Mouse (Mus musculus) layer of hippocampus, adult 9-11 months (tissue): ENCODE results near the gene Klhl22.

ENCODE experiments used
- DNase-seq: peaks from one replicate; pipeline ENCODE4 v3.0.0; 2022

Klhl22 gene

DNA sequence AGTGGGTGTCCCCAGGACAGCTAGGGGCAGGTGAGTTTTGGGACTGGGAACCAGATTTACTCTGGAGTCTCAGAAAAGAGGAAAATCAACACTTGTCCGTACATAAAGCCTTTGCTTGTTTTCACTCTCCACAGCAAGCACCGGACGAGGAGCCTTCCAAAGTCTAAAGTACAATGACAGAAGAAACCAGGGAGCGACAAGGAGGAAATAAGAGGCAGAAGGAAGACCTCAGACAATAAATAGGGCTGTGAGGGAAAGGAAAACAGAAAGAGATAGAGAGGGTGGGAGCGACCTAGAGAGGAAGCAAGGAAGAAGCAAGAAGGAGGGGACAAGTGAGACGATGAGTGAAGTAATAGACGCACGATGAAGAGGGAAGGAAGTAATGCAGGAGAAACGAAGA lies 516 bp upstream of the Klhl22 start:
- no peak for DNase-seq

- peak; percentile 16 for DNase-seq
These were observed 449 bp downstream of the Klhl22 start for GRCm38 (mm10) chr16:17759813-17760321.

- DNase-seq = no peak
These were observed 1.2 kb downstream of the Klhl22 start for GRCm38 (mm10) chr16:17760657-17761056.

- no peak for DNase-seq
These were observed 1.7 kb downstream of the Klhl22 start for GRCm38 (mm10) chr16:17761074-17761473.

DNA sequence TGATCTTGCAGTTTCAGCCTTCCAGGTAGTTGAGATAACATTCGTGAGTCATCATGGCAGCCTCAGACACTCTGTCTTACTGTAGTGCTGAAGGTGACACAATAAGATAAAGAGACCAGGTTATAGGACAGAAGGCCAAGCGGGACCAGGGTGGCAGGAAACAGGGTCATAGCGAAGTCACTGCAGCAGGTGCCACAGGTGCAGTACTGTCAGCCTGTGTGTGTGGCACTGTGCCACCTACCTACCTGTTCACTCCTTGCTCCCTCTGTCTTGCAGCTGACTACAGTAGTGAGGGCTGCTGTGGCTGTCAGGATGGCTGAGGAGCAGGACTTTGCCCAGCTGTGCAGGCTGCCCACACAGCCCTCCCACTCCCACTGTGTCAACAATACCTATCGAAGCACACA lies 4.7 kb downstream of the Klhl22 start:
- no peak for DNase-seq

DNA sequence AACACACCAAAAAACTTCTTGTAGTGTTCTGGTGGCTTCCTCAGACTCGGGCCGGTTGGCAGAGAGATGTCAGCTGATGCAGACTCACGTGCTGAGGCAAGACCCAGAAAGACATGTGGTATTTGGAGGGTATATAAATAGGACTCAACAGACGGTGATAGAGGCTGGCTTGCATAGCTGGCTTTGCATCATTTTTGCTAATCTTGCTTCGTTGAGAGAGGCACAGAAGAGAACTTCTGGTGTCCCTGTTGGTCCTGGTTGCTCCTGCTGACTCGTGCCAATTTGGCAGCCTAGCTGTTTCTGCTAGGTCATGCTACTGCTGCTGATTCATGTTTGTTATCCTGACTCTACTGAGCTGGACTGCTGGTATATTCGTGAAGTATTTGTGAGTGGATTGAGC lies 9.4 kb downstream of the Klhl22 start:
- DNase-seq = peak; percentile 76

GRCm38 (mm10) chr16:17771117-17771865 lies 11.9 kb downstream of the Klhl22 start:
- DNase-seq = no peak

DNA sequence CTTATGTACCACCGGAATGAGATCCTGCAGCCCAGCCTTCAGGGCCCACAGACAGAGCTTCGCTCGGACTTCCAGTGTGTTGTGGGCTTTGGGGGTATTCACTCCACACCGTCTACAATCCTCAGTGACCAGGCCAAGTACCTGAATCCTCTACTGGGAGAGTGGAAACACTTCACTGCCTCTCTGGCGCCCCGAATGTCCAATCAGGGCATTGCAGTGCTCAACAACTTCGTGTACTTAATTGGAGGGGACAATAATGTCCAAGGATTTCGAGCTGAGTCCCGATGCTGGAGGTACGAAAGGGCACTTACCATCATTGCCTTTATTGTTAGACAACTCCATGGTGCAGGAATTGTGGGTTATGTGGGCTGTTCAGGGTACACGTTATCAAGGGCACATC lies 17.4 kb downstream of the Klhl22 start:
- DNase-seq = no peak

DNA sequence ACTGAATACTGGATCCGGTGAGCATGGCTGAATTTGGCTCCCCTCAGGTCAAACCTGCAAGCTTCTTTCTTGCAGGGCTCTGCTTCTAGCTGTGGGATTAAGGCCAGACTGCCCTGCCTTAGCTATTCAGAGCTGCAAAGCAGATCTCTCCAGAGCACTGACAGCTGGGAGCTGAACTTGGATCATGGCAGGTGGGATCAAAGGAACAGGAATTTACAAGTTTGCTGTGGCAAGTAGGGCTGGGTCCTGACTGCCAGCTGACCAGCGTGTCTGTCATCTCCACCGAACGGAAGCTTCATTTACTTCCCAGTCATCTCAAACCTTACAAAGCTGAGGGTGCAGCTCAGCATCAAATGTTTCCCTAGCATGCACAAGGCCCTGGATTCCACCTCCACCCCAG lies 18.8 kb downstream of the Klhl22 start:
- no peak for DNase-seq

GRCm38 (mm10) chr16:17779692-17780091 lies 20.3 kb downstream of the Klhl22 start:
- no peak for DNase-seq

- no peak for DNase-seq
These were observed 25.9 kb downstream of the Klhl22 start for GRCm38 (mm10) chr16:17785337-17785736.

DNA sequence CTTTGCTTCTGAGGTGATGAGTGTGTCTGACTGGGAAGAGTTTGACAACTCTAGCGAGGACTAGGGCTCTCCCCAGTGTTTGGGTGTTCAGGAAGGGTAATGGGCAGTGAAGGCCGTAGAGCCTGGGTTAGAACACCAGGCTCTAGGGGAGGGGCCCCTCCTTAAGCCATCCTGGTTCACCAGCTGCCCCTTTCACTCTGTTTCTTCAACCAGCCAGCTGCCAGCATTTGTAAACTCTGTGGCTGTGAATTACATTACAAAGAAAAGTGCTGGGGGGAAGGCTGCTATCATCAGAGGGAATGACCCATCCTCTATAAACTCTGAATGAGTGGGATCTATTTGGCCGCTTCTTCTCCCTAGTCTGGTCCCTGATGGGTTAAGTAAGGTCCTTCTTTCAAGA lies 33.3 kb downstream of the Klhl22 start:
- DNase-seq = no peak

GRCm38 (mm10) chr16:17794047-17794446 lies 34.6 kb downstream of the Klhl22 start:
- peak; percentile 13 for DNase-seq

DNA sequence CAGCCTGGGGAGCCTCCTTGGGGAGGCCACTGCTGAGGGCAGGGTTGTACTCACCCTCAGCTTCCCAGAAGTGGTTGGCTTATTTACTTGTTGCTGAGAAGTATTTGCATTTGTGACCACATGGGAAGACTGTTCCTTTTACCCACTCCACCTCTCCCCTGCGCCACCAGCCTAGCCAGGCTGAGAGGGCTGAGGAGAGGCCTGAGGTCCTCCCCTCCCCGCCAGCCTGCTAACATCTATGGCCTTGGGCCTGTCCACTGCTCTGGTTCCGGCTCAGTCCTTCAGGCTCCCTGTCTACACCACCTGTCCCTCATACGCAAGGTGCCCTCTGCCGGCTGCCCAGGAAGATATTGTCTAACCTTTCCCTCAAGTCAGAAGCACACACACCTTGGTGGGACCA lies 36.2 kb downstream of the Klhl22 start:
- DNase-seq = no peak

GRCm38 (mm10) chr16:17796519-17796918 lies 37.1 kb downstream of the Klhl22 start:
- DNase-seq = no peak

GRCm38 (mm10) chr16:17796971-17797811 lies 37.8 kb downstream of the Klhl22 start, which contains the start of gene Scarf2:
TSS of gene Scarf2 (plus strand) at chr16:17797282.
- DNase-seq = no peak

DNA sequence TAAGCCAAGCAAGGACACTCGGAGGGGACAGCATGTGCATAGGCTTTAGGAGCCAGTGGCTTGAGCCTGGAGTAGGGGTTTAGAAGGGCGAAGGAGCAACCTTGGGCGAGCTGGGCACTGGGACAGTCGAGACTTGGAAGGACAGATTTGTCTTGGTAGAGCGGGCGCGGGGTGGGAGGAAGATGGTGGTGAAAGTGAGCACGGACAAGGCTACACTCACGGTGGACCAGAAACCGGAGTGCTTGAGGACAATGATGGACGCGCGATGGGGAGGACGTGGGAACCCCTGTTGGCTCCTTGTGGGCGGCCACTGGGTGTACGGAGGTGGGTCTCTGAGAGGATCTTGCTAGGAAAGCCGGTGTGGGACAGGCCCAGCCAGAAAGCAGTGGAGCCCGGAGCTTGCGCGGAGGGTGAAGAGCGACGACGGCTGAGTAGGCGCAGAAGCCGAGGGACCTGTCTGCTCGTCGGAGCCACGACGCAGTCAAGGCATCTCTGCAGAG lies 38.4 kb downstream of the Klhl22 start:
- DNase-seq = no peak

GRCm38 (mm10) chr16:17798321-17799180 lies 39.1 kb downstream of the Klhl22 start:
- DNase-seq = no peak

GRCm38 (mm10) chr16:17799584-17799983 lies 40.2 kb downstream of the Klhl22 start:
- no peak for DNase-seq

GRCm38 (mm10) chr16:17801777-17802455 lies 42.5 kb downstream of the Klhl22 start:
- no peak for DNase-seq

- DNase-seq = no peak
These were observed 43.0 kb downstream of the Klhl22 start for GRCm38 (mm10) chr16:17802456-17802838.
